Mouse (Mus musculus) lung, adult 2 months (tissue): ENCODE results near the gene Foxe1.

Experiments used
- CTCF ChIP-seq: fragments of 200-500 bp; IDR thresholded peaks from 2 replicates; pipeline ENCODE4 v1.5.1; 2011; ENCODE audit warnings: mild to moderate bottlenecking, low read length, control low read depth; ENCODE audit not compliant: insufficient read depth
- POLR2A ChIP-seq: fragments of 200-500 bp; IDR thresholded peaks from 2 replicates; pipeline ENCODE4 v1.6.1; 2011; ENCODE audit warnings: low read depth, mild to moderate bottlenecking, control low read depth, low read length, borderline replicate concordance; ENCODE audit errors: extremely low read depth

- TF ChIP-seq POLR2A (no peak), CTCF (no peak)
Measured at GRCm38 (mm10) chr4:46389612-46390341, 46.4 kb downstream of the Foxe1 start.
